Mouse (Mus musculus) layer of hippocampus, postnatal 36 days (tissue): Measurements from ENCODE around the gene Shank1. TPM values are rescaled to one million over a fixed set of nuclear protein-coding genes. Genes with fewer than 3 reads are reported as not detected.

Experiments used
- DNase-seq, 2 experiments: peaks; one replicate each; pipeline ENCODE4 v3.0.0; 2022
- total RNA-seq, 2 experiments: library from RNA; stranded (reverse); gene quantifications; 2 replicates each; pipeline ENCODE4 v1.2.3; 2021

The Shank1 gene
- total RNA-seq, 2 experiments from 2014 or later, result 588 to 654 TPM

- no peak for DNase-seq
Measured at GRCm38 (mm10) chr7:44341119-44341518, 31.1 kb downstream of the Shank1 start.

DNA sequence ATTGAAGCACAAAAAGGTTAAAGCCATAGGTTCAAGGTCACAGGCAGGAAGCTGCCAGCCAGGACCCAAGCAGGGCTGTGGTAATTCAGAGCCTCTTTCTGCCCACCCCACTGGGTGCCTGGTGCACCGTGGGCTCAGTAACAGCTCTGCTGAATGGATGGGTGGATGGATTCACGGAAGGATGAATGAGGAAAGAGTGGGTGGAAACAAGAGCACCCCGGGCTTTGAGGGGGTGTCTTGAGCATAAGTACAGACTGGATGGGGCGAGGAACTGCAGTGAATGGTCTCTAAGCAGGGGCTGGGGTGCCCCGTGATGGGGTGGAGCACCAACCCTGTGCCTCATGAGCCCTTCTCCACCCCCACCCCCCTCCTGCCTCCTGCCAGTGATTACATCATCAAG, 31.7 kb downstream of the Shank1 start:
- DNase-seq, result no peak

DNA sequence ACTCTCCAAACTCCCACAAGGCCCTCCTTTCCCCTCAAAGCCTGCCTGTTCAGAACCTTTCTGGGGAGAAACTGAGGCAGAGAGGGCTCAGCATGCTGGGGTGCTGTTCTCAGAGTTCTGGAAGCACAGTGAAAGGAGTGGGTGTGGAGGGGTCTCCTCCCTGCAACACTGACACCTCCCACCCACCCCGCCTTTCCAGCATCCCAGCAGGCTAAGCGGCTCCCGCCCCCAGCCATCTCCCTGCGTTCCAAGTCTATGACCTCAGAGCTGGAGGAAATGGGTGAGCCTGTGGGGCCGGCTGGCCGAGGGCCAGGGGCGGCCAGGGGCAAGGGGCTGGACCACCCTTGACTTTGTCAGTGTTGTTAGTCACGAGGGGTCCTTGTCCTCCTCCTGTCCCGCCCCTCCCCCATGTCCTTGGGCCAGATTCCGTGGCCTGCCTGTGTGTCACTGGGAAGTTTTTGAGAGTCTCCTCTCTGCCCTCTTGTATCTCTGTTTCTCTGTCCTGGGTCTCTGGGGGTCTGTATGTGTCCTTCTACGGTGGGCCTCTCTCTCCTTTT, 33.5 kb downstream of the Shank1 start:
- DNase-seq, result no peak

- no peak for DNase-seq
Measured at GRCm38 (mm10) chr7:44344622-44345021, 34.6 kb downstream of the Shank1 start.

DNA sequence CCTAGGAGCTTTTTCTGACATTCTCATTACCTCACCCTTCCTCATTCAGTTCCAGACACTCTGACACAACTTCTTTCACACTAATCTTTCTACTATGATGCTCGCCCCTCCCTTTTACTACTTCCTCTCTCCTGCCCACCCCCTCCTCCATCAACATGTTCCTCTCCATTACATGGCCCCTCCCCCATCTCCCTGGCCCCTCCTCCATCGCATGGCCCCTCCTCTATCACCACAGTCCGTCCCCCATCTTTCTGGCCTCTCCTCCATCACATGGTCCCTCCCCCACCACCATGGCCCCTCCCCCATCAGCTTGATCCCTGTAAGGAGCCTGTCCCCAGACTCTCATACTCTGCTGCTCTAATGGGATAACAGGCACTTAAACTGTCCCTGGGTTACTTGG, 39.0 kb downstream of the Shank1 start:
- DNase-seq, result no peak

GRCm38 (mm10) chr7:44350957-44351711, 41.1 kb downstream of the Shank1 start:
- peak in 1 of 2 experiments; percentile 79 for DNase-seq

DNA sequence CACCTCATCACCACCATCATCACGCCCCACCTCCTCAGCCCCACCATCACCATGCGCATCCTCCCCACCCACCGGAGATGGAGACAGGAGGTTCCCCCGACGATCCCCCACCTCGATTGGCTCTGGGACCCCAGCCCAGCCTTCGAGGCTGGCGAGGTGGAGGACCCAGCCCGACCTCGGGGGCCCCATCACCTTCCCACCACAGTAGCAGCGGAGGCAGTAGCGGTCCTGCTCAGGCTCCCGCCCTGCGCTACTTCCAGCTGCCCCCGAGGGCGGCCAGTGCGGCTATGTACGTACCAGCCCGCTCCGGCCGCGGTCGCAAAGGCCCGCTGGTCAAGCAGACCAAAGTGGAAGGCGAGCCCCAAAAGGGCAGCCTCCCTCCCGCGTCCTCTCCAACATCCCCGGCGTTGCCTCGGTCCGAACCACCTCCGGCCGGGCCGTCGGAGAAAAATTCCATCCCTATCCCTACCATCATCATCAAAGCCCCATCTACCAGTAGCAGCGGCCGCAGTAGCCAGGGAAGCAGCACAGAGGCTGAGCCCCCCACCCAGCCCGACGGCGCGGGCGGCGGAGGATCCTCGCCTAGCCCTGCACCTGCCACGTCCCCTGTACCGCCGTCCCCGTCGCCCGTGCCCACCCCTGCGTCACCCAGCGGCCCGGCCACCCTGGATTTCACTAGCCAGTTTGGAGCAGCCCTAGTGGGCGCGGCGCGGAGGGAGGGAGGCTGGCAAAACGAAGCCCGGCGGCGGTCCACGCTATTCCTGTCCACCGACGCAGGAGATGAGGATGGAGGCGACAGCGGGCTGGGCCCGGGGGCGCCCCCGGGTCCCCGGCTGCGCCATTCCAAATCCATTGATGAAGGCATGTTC, 42.1 kb downstream of the Shank1 start:
- no peak for DNase-seq

DNA sequence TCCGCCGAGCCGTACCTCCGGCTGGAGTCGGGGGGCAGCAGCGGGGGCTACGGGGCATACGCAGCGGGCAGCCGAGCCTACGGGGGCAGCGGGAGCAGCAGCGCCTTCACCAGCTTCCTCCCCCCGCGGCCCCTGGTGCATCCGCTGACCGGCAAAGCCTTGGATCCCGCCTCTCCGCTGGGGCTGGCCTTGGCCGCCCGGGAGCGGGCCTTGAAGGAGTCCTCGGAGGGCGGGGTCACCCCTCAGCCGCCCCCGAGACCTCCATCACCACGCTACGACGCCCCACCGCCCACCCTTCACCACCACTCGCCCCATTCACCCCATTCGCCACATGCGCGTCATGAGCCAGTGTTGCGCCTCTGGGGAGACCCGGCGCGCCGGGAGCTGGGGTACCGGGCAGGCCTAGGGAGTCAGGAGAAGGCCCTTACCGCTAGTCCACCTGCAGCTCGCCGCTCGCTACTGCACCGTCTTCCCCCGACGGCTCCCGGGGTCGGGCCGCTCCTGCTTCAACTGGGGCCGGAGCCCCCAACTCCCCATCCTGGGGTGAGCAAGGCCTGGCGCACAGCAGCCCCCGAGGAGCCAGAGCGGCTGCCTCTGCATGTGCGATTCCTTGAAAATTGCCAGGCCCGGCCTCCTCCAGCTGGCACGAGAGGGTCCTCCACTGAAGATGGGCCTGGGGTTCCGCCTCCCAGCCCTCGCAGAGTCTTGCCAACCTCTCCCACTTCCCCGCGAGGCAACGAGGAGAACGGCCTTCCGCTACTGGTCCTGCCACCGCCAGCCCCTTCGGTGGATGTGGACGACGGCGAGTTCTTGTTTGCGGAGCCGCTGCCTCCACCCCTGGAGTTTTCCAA, 42.9 kb downstream of the Shank1 start:
- no peak for DNase-seq

- no peak for DNase-seq
Measured at GRCm38 (mm10) chr7:44353601-44354340, 43.7 kb downstream of the Shank1 start.

DNA sequence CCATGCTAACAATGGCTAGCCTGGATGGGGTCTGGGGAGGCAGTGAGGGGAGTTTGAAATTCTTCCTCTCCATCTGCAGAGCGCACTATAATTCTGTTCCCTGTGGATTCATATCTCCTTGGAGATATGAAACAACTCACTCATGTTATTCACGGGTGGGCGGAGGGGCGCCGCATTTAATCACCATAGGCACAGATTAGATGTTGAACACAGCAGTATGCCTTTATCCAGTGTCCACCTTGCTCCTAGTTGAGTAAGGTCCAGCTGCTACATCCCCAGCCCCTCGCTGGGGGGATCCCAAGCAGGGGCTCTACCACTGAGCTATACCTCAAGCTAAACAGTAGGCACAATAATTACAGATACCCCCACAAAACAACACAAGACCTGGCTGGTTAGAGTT, 45.4 kb downstream of the Shank1 start:
- no peak for DNase-seq

DNA sequence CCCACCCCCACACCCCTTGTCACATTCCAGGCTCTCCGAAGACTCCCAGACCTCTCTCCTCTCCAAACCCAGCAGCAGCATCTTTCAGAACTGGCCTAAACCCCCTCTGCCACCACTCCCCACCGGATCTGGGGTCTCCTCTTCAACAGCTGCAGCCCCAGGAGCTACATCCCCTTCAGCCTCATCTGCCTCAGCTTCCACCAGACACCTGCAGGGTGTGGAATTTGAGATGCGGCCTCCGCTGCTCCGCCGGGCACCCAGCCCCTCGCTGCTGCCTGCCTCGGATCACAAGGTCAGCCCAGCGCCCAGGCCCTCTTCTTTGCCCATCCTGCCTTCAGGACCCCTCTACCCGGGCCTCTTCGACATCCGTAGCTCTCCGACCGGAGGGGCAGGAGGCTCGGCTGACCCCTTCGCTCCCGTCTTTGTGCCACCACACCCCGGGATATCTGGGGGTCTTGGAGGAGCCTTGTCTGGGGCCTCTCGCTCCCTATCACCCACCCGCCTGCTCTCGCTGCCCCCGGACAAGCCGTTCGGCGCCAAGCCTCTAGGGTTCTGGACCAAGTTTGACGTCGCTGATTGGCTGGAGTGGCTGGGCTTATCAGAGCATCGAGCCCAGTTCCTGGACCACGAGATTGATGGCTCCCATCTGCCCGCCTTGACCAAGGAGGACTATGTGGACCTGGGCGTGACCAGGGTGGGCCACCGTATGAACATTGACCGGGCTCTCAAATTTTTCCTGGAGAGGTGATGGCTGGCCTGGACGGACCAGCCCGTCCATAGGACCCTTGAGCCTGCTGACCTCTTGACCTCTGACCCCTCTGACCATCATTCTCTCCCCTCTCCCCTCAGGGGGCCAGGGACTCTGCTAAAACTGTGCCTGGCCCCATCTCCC, 46.8 kb downstream of the Shank1 start:
- no peak for DNase-seq

GRCm38 (mm10) chr7:44357531-44357930, 47.5 kb downstream of the Shank1 start:
- no peak for DNase-seq

DNA sequence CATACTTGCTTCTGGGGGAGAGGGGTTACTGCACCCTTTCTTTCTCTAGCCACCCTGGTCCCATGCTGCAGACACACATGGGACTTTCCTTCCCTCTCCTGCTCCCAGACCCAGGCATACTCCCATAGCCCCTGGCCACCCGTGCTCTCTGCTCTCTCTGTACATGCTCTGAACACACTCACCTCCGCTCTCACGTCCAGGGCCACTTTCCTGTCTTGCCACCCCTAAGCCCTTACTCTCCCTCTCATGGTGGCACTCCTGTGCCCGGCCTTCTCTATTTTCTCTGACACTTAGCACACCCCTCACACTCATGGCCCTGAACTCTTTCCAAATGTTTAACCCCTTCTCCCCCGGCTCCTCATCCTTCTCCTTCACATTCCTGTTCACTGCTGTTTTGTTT, 48.0 kb downstream of the Shank1 start:
- no peak for DNase-seq

GRCm38 (mm10) chr7:44358886-44359654, 49.0 kb downstream of the Shank1 start:
- DNase-seq, result no peak

DNA sequence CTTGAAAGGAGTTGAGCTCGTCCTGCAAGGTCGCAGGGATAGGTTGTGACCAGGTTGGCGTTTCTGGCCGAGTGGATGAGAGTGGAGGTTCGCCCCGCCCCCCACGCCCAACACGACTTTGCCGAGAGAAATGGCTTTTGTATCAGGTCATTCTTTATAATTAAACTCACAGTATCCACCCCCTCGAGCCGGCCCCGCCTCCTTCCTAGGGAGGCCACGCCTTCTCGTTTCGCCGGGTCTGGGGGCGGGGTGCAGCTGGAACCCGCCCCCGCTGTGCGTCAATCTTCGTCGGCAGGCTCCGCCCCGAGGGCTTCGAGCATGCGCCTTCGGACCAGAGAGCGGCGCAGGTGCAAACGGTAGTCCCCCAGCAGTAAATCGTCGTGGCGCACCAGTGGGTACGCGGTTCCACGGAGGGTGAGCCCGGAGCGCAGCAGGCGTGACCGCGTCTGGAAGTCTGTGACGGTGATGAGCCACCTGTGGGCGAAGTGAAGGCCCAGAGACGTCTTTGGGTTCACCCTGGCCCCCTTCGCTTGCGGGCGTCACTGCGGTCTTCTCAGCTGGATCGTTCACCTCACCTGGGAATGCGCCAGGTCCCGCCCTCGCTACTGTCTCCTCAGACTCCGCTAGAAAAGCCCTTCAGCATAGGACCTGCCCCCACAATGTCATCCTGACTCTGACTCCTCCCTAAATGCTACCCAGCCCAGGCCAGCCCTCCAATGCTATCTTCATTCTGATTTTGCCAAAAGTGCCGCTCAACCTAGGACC, 50.0 kb downstream of the Shank1 start:
- DNase-seq, result peak; percentile 96 to 97

- DNase-seq, result no peak
Measured at GRCm38 (mm10) chr7:44360792-44361301, 50.8 kb downstream of the Shank1 start.

- DNase-seq, result no peak
Measured at GRCm38 (mm10) chr7:44372678-44373077, 62.6 kb downstream of the Shank1 start.

- no peak for DNase-seq
Measured at GRCm38 (mm10) chr7:44373460-44373859, 63.4 kb downstream of the Shank1 start.
